12 mouse cellular contexts compared by ENCODE assay signal in genomic region chr12:86379672-86380213, GRCm38 (mm10). TPM values are rescaled to one million over a fixed set of nuclear protein-coding genes. Genes with fewer than 3 reads are reported as not detected.
A peak's percentile ranks its signal among the peaks of the same experiment; 100 is the strongest.
DNase-seq lines count a peak whose midpoint lies in the region; ATAC-seq and TF ChIP-seq lines count a peak whose summit lies in the region.
"Had no signal": no experiment of that assay in that cellular context is flagged by ENCODE, and none has a peak within 500 bp of the region (broad histone marks: within the 10 kb centered on the region; RNA-seq: fewer than 3 reads in every experiment).

No protein-coding gene starts in this region.

- H3K4me1 ChIP-seq in midbrain, embryonic 11.5 days (ENCODE audit: control insufficient read depth, insufficient read depth, low read length): peaks cover 8% of the 10 kb centered on the region; the same call in 1 of the 2 replicates
- H3K4me1 ChIP-seq in lung, postnatal 0 days (ENCODE audit: insufficient read depth, low read depth, low read length): no peaks in the 10 kb centered on the region

- H3K27ac ChIP-seq in midbrain, embryonic 11.5 days (ENCODE audit: low read depth, low read length): no peak overlapping the region
- H3K27ac ChIP-seq in lung, postnatal 0 days (ENCODE audit: low read length): no peak overlapping the region

- WGBS in midbrain, embryonic 11.5 days: 11% methylated on average over 15 of the region's 15 CpGs
- WGBS in lung, postnatal 0 days: 28% methylated on average over 15 of the region's 15 CpGs

- no peaks in the 10 kb centered on the region for H3K27me3 ChIP-seq in midbrain, embryonic 11.5 days (ENCODE audit: control insufficient read depth, insufficient read depth, low read length)
- H3K27me3 ChIP-seq in lung, postnatal 0 days (replicated peaks; ENCODE audit: insufficient read depth, low read length): no peaks in the 10 kb centered on the region

- H3K9ac ChIP-seq in midbrain, embryonic 11.5 days (ENCODE audit: low read length): no peak overlapping the region
- no peak overlapping the region for H3K9ac ChIP-seq in lung, postnatal 0 days (replicated peaks; ENCODE audit: low read depth)
- H3K9ac ChIP-seq: heart, embryonic 12.5 days had no signal

- no peak for TF ChIP-seq CTCF in lung, postnatal 0 days (IDR thresholded peaks at IDR 0.05)

- H3K4me3 ChIP-seq in midbrain, embryonic 11.5 days (ENCODE audit: low read depth, low read length): no peak overlapping the region
- no peak overlapping the region for H3K4me3 ChIP-seq in lung, postnatal 0 days (ENCODE audit: low read depth, low read length)
- H3K4me3 ChIP-seq: heart, embryonic 12.5 days had no signal

- no peaks in the 10 kb centered on the region for H3K9me3 ChIP-seq in midbrain, embryonic 11.5 days (ENCODE audit: control insufficient read depth, low read length)
- no peaks in the 10 kb centered on the region for H3K9me3 ChIP-seq in lung, postnatal 0 days (ENCODE audit: low read length)
- H3K9me3 ChIP-seq: G1E; heart, embryonic 12.5 days had no signal

- TF ChIP-seq EP300 in lung, postnatal 0 days (IDR thresholded peaks at IDR 0.05): no peak

- H3K4me2 ChIP-seq in midbrain, embryonic 11.5 days: 0 out of 2 replicates have a peak overlapping the region, but pooled peaks have one; percentile 3
- H3K4me2 ChIP-seq in lung, postnatal 0 days (replicated peaks; ENCODE audit: low read depth, low read length): no peak overlapping the region
- H3K4me2 ChIP-seq: heart, embryonic 12.5 days had no signal

- no peaks in the 10 kb centered on the region for H3K36me3 ChIP-seq in midbrain, embryonic 11.5 days (ENCODE audit: control insufficient read depth, insufficient read depth, low read length)
- no peaks in the 10 kb centered on the region for H3K36me3 ChIP-seq in lung, postnatal 0 days (ENCODE audit: insufficient read depth, low read length)
- H3K36me3 ChIP-seq: G1E; heart, embryonic 12.5 days had no signal

- DNase-seq in Muller cell, postnatal 12 days (ENCODE audit: inconsistent ontology term): peak; percentile 13
- DNase-seq in brain, adult 2 months (ENCODE audit: low read depth, low spot score): peak; percentile 12
- DNase-seq in forelimb bud, embryonic 11.5 days (ENCODE audit: low read depth, low spot score): peak; percentile 48
- DNase-seq in midbrain, embryonic 11.5 days (ENCODE audit: low spot score, missing footprints): peak; percentile 89
- no peak for DNase-seq in testis, postnatal 14 days (ENCODE audit: low spot score)
- no peak for DNase-seq in lung, postnatal 0 days (ENCODE audit: low spot score)
- DNase-seq: kidney, adult 11 months; lung, adult 2 months had no signal

- peak; percentile 62 for ATAC-seq in midbrain, embryonic 11.5 days (ENCODE audit: low FRiP score)
- ATAC-seq in erythroid progenitor cell, adult 5-6 weeks (replicated peaks; ENCODE audit: low FRiP score, poor library complexity, severe bottlenecking): no peak
- no peak for ATAC-seq in lung, postnatal 0 days

RNA-seq across cellular contexts. Expression of gene Esrrb, which starts 18.8 kb away (rescaled TPM):
- 1.00 and 1.3 TPM in 2 replicates for polyA plus RNA-seq in midbrain, embryonic 11.5 days (2014; fragmentation: Nextera tagmentation; extraction: Ambion mirVana)
- total RNA-seq in erythroid progenitor cell, adult 5-6 weeks (2015; ENCODE audit: low replicate concordance): not detected in 2 replicates
- not detected in 2 replicates for total RNA-seq in erythroid progenitor cell, adult 5-6 weeks (2017; ENCODE audit: low replicate concordance)
- 0.07 and 0.10 TPM in 2 replicates for polyA plus RNA-seq in lung, postnatal 0 days (2015; fragmentation: Nextera tagmentation; extraction: Ambion mirVana)
- total RNA-seq: common myeloid progenitor, adult 5-6 weeks had no signal
- polyA plus RNA-seq: G1E had no signal

Comparison
In these comparisons a context has a peak if more than half of its experiments do, and no peak if none do; other contexts are left out.
1. DNase-seq: peak in Muller cell, postnatal 12 days (single experiment), brain, adult 2 months (single experiment), forelimb bud, embryonic 11.5 days (single experiment) and midbrain, embryonic 11.5 days (single experiment); none in testis, postnatal 14 days (single experiment) and lung, postnatal 0 days (single experiment).